Mouse (Mus musculus) erythroblast, embryonic 14.5 days (primary cell): Measurements from ENCODE around the gene Nubp2.

Source experiments
- GATA1 ChIP-seq: IDR thresholded peaks from 2 replicates; pipeline ENCODE4 v1.6.1; 2012; ENCODE audit warnings: low read length, inconsistent platforms, mixed read lengths
- TAL1 ChIP-seq: IDR thresholded peaks from 3 replicates; pipeline ENCODE4 v1.6.1; 2012; ENCODE audit warnings: low read length, inconsistent platforms, mixed read lengths

DNA sequence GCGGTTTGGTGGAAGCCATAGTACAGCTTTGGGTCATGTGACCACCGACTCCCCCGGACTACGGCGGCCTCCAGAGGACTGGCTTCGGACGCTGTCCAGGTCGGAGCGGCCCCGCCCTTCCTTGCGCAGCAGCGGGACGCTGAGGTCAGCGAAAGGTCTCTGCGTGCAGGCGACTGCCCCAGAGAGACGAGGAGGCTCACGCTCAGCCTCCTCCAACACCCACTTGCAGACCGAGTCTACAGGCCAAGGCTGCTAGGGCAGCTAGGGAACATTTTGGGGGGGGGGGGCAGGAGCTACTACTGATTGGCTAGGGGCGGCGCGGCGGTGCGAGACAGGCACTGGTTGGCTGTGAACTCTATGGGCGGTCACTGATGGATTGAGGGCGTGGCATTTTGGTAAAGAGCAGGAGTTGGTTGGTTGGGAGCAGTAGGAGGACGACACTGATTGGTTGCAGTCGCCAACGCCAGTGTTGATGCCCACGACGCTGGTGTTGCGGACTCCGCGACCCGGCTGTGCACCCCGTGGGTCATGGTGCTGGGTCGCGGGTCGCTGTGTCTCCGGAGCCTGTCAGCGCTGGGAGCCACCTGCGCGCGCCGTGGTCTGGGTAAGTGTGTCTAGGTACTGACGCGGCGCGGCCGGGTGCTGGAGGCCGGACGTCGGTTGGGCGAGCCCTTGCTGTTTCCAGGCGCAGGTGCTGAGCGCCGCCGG lies 35.9 kb downstream of the Nubp2 start, which contains the start of gene Fahd1:
- TF ChIP-seq GATA1 (no peak), TAL1 (no peak)
